ENCODE assay signal across 9 mouse cellular contexts in genomic region chr6:142701161-142701560, GRCm38 (mm10). TPM values are rescaled to one million over a fixed set of nuclear protein-coding genes. Genes with fewer than 3 reads are reported as not detected.
DNase-seq lines count a peak whose midpoint lies in the region; ATAC-seq and TF ChIP-seq lines count a peak whose summit lies in the region.
"Had no signal": no experiment of that assay in that cellular context is flagged by ENCODE, and none has a peak within 500 bp of the region (broad histone marks: within the 10 kb centered on the region; RNA-seq: fewer than 3 reads in every experiment).

No protein-coding gene starts in this region.

- H3K9me3 ChIP-seq in lung, embryonic 15.5 days, result no peaks in the 10 kb centered on the region
- H3K9me3 ChIP-seq in forebrain, postnatal 0 days (ENCODE audit: low read length), result no peaks in the 10 kb centered on the region

- H3K27ac ChIP-seq in lung, embryonic 15.5 days, result no peak overlapping the region
- H3K27ac ChIP-seq in small intestine, adult 2 months (ENCODE audit: insufficient read depth, low read depth, low read length), result no peak overlapping the region
- H3K27ac ChIP-seq in forebrain, postnatal 0 days (ENCODE audit: low read depth, low read length), result no peak overlapping the region
- H3K27ac ChIP-seq in left cerebral cortex, adult 2 months, result no peak overlapping the region

- WGBS in lung, embryonic 15.5 days, result 45% methylated on average over 13 of the region's 13 CpGs
- 50% methylated on average over 13 of the region's 13 CpGs for WGBS in small intestine, adult 2 months
- WGBS in forebrain, postnatal 0 days, result 77% methylated on average over 13 of the region's 13 CpGs

- TF ChIP-seq POLR2A in small intestine, adult 2 months (IDR thresholded peaks at IDR 0.05; ENCODE audit: low read depth, low read length), result no peak

- TF ChIP-seq CTCF in small intestine, adult 2 months (IDR thresholded peaks at IDR 0.05; ENCODE audit: extremely low read depth, insufficient read length, insufficient replicate concordance, low read depth, low read length), result no peak
- no peak for TF ChIP-seq CTCF in forebrain, postnatal 0 days (IDR thresholded peaks at IDR 0.05; ENCODE audit: low read depth)
- no peak for TF ChIP-seq CTCF in left cerebral cortex, adult 2 months (IDR thresholded peaks at IDR 0.05)

- intact Hi-C loops in heart, postnatal 14 days (cut with DNase I), result loop anchor here (5.0 kb wide), 1 partner anchor 34 kb away; no protein-coding TSS in a partner anchor
- intact Hi-C loops in left cerebral cortex, adult 2 months (cut with DNase I), result no loop called here

- H3K4me1 ChIP-seq in lung, embryonic 15.5 days, result peaks cover 14% of the 10 kb centered on the region; the same call in 1 of the 2 replicates
- no peaks in the 10 kb centered on the region for H3K4me1 ChIP-seq in small intestine, adult 2 months (ENCODE audit: control insufficient read depth, insufficient read depth, insufficient read length, low read length)
- H3K4me1 ChIP-seq in forebrain, postnatal 0 days (ENCODE audit: insufficient read depth), result no peaks in the 10 kb centered on the region

- H3K4me3 ChIP-seq in lung, embryonic 15.5 days, result no peak overlapping the region
- peak overlapping the region; percentile 6 for H3K4me3 ChIP-seq in small intestine, adult 2 months (ENCODE audit: low read depth, low read length)
- no peak overlapping the region for H3K4me3 ChIP-seq in forebrain, postnatal 0 days (ENCODE audit: low read depth, low read length)
- H3K4me3 ChIP-seq in left cerebral cortex, adult 2 months, result no peak overlapping the region

- H3K27me3 ChIP-seq in lung, embryonic 15.5 days, result no peaks in the 10 kb centered on the region
- peaks cover 8% of the 10 kb centered on the region; the same call in 1 of the 2 replicates for H3K27me3 ChIP-seq in small intestine, adult 2 months (ENCODE audit: control insufficient read depth, insufficient read depth, low read length)
- H3K27me3 ChIP-seq in forebrain, postnatal 0 days (ENCODE audit: insufficient read depth, low read length), result peaks cover 5% of the 10 kb centered on the region

- peak; percentile 94 for DNase-seq in heart, adult 11 months
- no peak for DNase-seq in heart, adult 8-10 months (ENCODE audit: low spot score)
- no peak for DNase-seq in lung, postnatal 25 days (ENCODE audit: low spot score)
- DNase-seq in heart, postnatal 14 days, result peak; percentile 24 to 39
- no peak for DNase-seq in forebrain, postnatal 0 days
- DNase-seq in left cerebral cortex, adult 2 months (ENCODE audit: extremely low spot score in 1 of 2, low spot score in 2 of 2), result no peak
- DNase-seq: B cell, adult 2 months had no signal

- no peak overlapping the region for H3K9ac ChIP-seq in lung, embryonic 15.5 days
- H3K9ac ChIP-seq in forebrain, postnatal 0 days, result no peak overlapping the region

- H3K4me2 ChIP-seq in lung, embryonic 15.5 days, result peak overlapping the region; percentile 77; the same call in 1 of the 2 replicates
- no peak overlapping the region for H3K4me2 ChIP-seq in forebrain, postnatal 0 days (ENCODE audit: low read depth)

- 0 out of 2 replicates have a peak, but pooled peaks have one; percentile 13 for ATAC-seq in lung, embryonic 15.5 days (ENCODE audit: borderline replicate concordance, extremely low read depth, low FRiP score, low TSS enrichment)
- no peak for ATAC-seq in forebrain, postnatal 0 days

- no peaks in the 10 kb centered on the region for H3K36me3 ChIP-seq in lung, embryonic 15.5 days
- H3K36me3 ChIP-seq in small intestine, adult 2 months (ENCODE audit: control insufficient read depth, insufficient read depth, low read length), result no peaks in the 10 kb centered on the region
- H3K36me3 ChIP-seq in forebrain, postnatal 0 days (ENCODE audit: insufficient read depth), result no peaks in the 10 kb centered on the region

RNA-seq across cellular contexts. Expression of gene Abcc9, which starts 1.0 kb away (rescaled TPM):
- total RNA-seq in heart, adult 8-10 months (2022), result 100 to 1,000 TPM; 229 to 268 (median 246) TPM
- polyA plus RNA-seq in lung, embryonic 15.5 days (2015; fragmentation: Nextera tagmentation; extraction: Ambion mirVana), result 4.8 and 5.3 TPM in 2 replicates
- total RNA-seq in heart, postnatal 14 days (2021), result 100 to 1,000 TPM; 223 to 229 TPM
- 1.6 and 1.9 TPM in 2 replicates for polyA plus RNA-seq in small intestine, adult 2 months (2012; rRNA removed)
- total RNA-seq in forebrain, postnatal 0 days (2014; rRNA removed), result 6.5 and 9.6 TPM in 2 replicates
- polyA plus RNA-seq in forebrain, postnatal 0 days (2015; fragmentation: Nextera tagmentation; extraction: Ambion mirVana), result 1.0 and 1.8 TPM in 2 replicates
- 1 to 10 TPM; 4.0 to 4.7 TPM for total RNA-seq in left cerebral cortex, adult 2 months (2021)

RNA-seq across cellular contexts. Expression of gene Cmas, which starts 55.3 kb away (rescaled TPM):
- total RNA-seq in heart, adult 8-10 months (2022), result 10 to 100 TPM; 32.7 to 38.9 (median 36.0) TPM
- 68.3 and 68.9 TPM in 2 replicates for polyA plus RNA-seq in lung, embryonic 15.5 days (2015; fragmentation: Nextera tagmentation; extraction: Ambion mirVana)
- total RNA-seq in heart, postnatal 14 days (2021), result 10 to 100 TPM; 38.6 to 39.4 TPM
- polyA plus RNA-seq in small intestine, adult 2 months (2012; rRNA removed), result 39.5 and 40.8 TPM in 2 replicates
- total RNA-seq in forebrain, postnatal 0 days (2014; rRNA removed), result 132 and 134 TPM in 2 replicates
- polyA plus RNA-seq in forebrain, postnatal 0 days (2015; fragmentation: Nextera tagmentation; extraction: Ambion mirVana), result 147 and 178 TPM in 2 replicates
- total RNA-seq in left cerebral cortex, adult 2 months (2021), result 100 to 1,000 TPM; 107 to 111 TPM

Comparison
In these comparisons a context has a peak if more than half of its experiments do, and no peak if none do; other contexts are left out.
1. DNase-seq: peak in heart, adult 11 months (single experiment) and heart, postnatal 14 days (2 of 2); none in heart, adult 8-10 months (single experiment), lung, postnatal 25 days (single experiment), forebrain, postnatal 0 days (single experiment) and left cerebral cortex, adult 2 months (0 of 2).
2. RNA of gene Abcc9, which starts 1.0 kb away (total RNA-seq): 229 to 268 TPM in heart, adult 8-10 months and 223 to 229 TPM in heart, postnatal 14 days; 6.5 to 9.6 TPM in forebrain, postnatal 0 days and 4.0 to 4.7 TPM in left cerebral cortex, adult 2 months; every median in the first group is over 10 times any median in the second.